In genomic region chr11:18948600-18949295, GRCm38 (mm10) we compare ENCODE assay signal across 19 mouse cellular contexts.
DNase-seq lines count a peak whose midpoint lies in the region; ATAC-seq and TF ChIP-seq lines count a peak whose summit lies in the region.
"Had no signal": no experiment of that assay in that cellular context is flagged by ENCODE, and none has a peak within 500 bp of the region (broad histone marks: within the 10 kb centered on the region; RNA-seq: fewer than 3 reads in every experiment).

No protein-coding gene starts in this region.

- no peaks in the 10 kb centered on the region for H3K27me3 ChIP-seq in heart, embryonic 13.5 days (replicated peaks)
- H3K27me3 ChIP-seq in CH12.LX (replicated peaks): no peaks in the 10 kb centered on the region
- H3K27me3 ChIP-seq in heart, postnatal 0 days (ENCODE audit: control insufficient read depth, insufficient read depth, low read length): no peaks in the 10 kb centered on the region
- H3K27me3 ChIP-seq: stomach, embryonic 15.5 days had no signal

- H3K9me3 ChIP-seq in heart, embryonic 13.5 days: no peaks in the 10 kb centered on the region
- no peaks in the 10 kb centered on the region for H3K9me3 ChIP-seq in CH12.LX (replicated peaks; ENCODE audit: low read length)
- H3K9me3 ChIP-seq in heart, postnatal 0 days (replicated peaks; ENCODE audit: control insufficient read depth, low read length): no peaks in the 10 kb centered on the region
- H3K9me3 ChIP-seq: forebrain, embryonic 10.5 days; stomach, embryonic 15.5 days had no signal

- H3K9ac ChIP-seq in heart, embryonic 13.5 days: no peak overlapping the region
- no peak overlapping the region for H3K9ac ChIP-seq in CH12.LX (ENCODE audit: insufficient read depth, low read depth)
- no peak overlapping the region for H3K9ac ChIP-seq in heart, postnatal 0 days (replicated peaks; ENCODE audit: low read depth, low read length)
- H3K9ac ChIP-seq: stomach, embryonic 15.5 days had no signal

- 60% methylated on average over 13 of the region's 13 CpGs for WGBS in heart, embryonic 13.5 days
- 60% methylated on average over 13 of the region's 13 CpGs for WGBS in heart, postnatal 0 days

- no peak for TF ChIP-seq EP300 in CH12.LX (IDR thresholded peaks at IDR 0.05; ENCODE audit: low read length)
- no peak for TF ChIP-seq EP300 in heart, postnatal 0 days (IDR thresholded peaks at IDR 0.05; ENCODE audit: low read depth)

- dilution Hi-C loops in CH12.LX (cut with MboI; ENCODE audit: extremely low pct_ligation_motif_present, extremely low pct_unique_long_range_greater_than_20kb, low sequenced_read_pairs): no loop called here

- peak overlapping the region; percentile 37 for H3K27ac ChIP-seq in heart, embryonic 13.5 days (replicated peaks)
- H3K27ac ChIP-seq in CH12.LX (ENCODE audit: insufficient read depth, low read depth): no peak overlapping the region
- H3K27ac ChIP-seq in heart, postnatal 0 days (ENCODE audit: low read depth): peak overlapping the region; percentile 85
- H3K27ac ChIP-seq: forebrain, embryonic 10.5 days; stomach, embryonic 15.5 days had no signal

- H3K79me2 ChIP-seq in CH12.LX (replicated peaks; ENCODE audit: control insufficient read depth, extremely low read depth, insufficient read depth, poor library complexity, severe bottlenecking): no peaks in the 10 kb centered on the region

- no peak for DNase-seq in heart, postnatal 4 days
- DNase-seq in 3134 (ENCODE audit: extremely low read depth, insufficient read length, low spot score) (peak; percentile 47), CH12.LX (ENCODE audit: extremely low read depth) (no peak)
- DNase-seq in heart, postnatal 0 days (ENCODE audit: low spot score): no peak
- DNase-seq in cerebellum, postnatal 10 days: no peak
- no peak for DNase-seq in gastrocnemius, postnatal 10 days
- no peak for DNase-seq in left cerebral cortex, adult 9 months (ENCODE audit: low spot score in 2 of 2)
- DNase-seq: adrenal gland, postnatal 36 days; cerebellum, adult 8-10 months; gastrocnemius, adult 2 months; kidney, adult 9 months; kidney, postnatal 4 days; lung, adult 2 months; lung, postnatal 4 days; midbrain, embryonic 14.5 days; thymus, postnatal 14 days had no signal

- no peak for TF ChIP-seq POLR2A in CH12.LX (IDR thresholded peaks at IDR 0.05; ENCODE audit: low read depth, low read length)

- no peak for ATAC-seq in heart, embryonic 13.5 days (ENCODE audit: extremely low read depth, insufficient number of reproducible peaks, low FRiP score, low TSS enrichment)
- no peak for ATAC-seq in heart, postnatal 0 days (ENCODE audit: insufficient read depth, low read depth)

- no peak overlapping the region for H3K4me2 ChIP-seq in heart, embryonic 13.5 days
- H3K4me2 ChIP-seq in CH12.LX (ENCODE audit: insufficient read depth, low read depth, poor library complexity, severe bottlenecking): no peak overlapping the region
- no peak overlapping the region for H3K4me2 ChIP-seq in heart, postnatal 0 days (ENCODE audit: low read depth, low read length)
- H3K4me2 ChIP-seq: stomach, embryonic 15.5 days had no signal

- no peak overlapping the region for H3K4me3 ChIP-seq in heart, embryonic 13.5 days
- no peak overlapping the region for H3K4me3 ChIP-seq in CH12.LX (replicated peaks in 1 of 3; ENCODE audit: low read depth in 2 of 3, low read length in 2 of 3, poor library complexity in 1 of 3)
- H3K4me3 ChIP-seq in heart, postnatal 0 days (ENCODE audit: low read depth, low read length): no peak overlapping the region
- H3K4me3 ChIP-seq: forebrain, embryonic 10.5 days; gastrocnemius, adult 2 months; stomach, embryonic 15.5 days had no signal

- peaks cover 82% of the 10 kb centered on the region for H3K4me1 ChIP-seq in heart, embryonic 13.5 days
- no peaks in the 10 kb centered on the region for H3K4me1 ChIP-seq in CH12.LX (ENCODE audit: control insufficient read depth in 1 of 2, insufficient read depth in 2 of 2)
- peaks cover 48% of the 10 kb centered on the region for H3K4me1 ChIP-seq in heart, postnatal 0 days (ENCODE audit: control insufficient read depth, insufficient read depth)

- in situ Hi-C loops in CH12.LX (cut with MboI; ENCODE audit: low pct_ligation_motif_present, low pct_unique_long_range_greater_than_20kb, low sequenced_read_pairs): no loop called here

- H3K36me3 ChIP-seq in heart, embryonic 13.5 days: peaks cover 15% of the 10 kb centered on the region
- no peaks in the 10 kb centered on the region for H3K36me3 ChIP-seq in CH12.LX (replicated peaks in 1 of 2; ENCODE audit: control insufficient read depth in 1 of 2, insufficient read depth in 1 of 2, low read length in 1 of 2)
- 0 out of 2 replicates have a peak, but pooled peaks cover 2% of the 10 kb centered on the region for H3K36me3 ChIP-seq in heart, postnatal 0 days (replicated peaks; ENCODE audit: control insufficient read depth, insufficient read depth, low read length)
- H3K36me3 ChIP-seq: forebrain, embryonic 10.5 days had no signal

- no peak for TF ChIP-seq RAD21 in CH12.LX (IDR thresholded peaks at IDR 0.05; ENCODE audit: low read depth, low read length)

- TF ChIP-seq CTCF in CH12.LX (conservative IDR thresholded peaks at IDR 0.05 in 1 of 2, IDR thresholded peaks at IDR 0.05 in 1 of 2; ENCODE audit: low read depth in 2 of 2, low read length in 2 of 2): no peak
- no peak for TF ChIP-seq CTCF in heart, postnatal 0 days (IDR thresholded peaks at IDR 0.05; ENCODE audit: low read depth)

TF ChIP-seq in CH12.LX, 34 proteins besides CTCF, POLR2A, EP300 and RAD21:
- peak; percentile 31; the same call in 1 of the 2 replicates for TF ChIP-seq BHLHE40 (IDR thresholded peaks at IDR 0.05; ENCODE audit: low read depth, low read length)
- no peak for TF ChIP-seq NRF1 (IDR thresholded peaks at IDR 0.05; ENCODE audit: low read depth, low read length)
